Mouse (Mus musculus) Patski (cell line): ENCODE measurements at regions not wholly inside any gene's neighbourhood (a gene's known extent, or its start where the extent isn't known, plus 50 kb on each side); places are given as distances from the start of the nearest gene placed in this dataset.

ENCODE experiments used
- ATAC-seq: fragments of 100-300 bp; one replicate; pipeline ENCODE4 v1.8.0; 2021
- CTCF ChIA-PET: fragments of 350-600 bp; sonication (Branson Sonifier 250); formaldehyde crosslinking; loops from one replicate; lab custom pipeline; 2022; ENCODE audit warnings: inconsistent platforms; lab: Charles Lee
- POLR2A ChIA-PET: fragments of 350-600 bp; sonication (Branson Sonifier 250); formaldehyde crosslinking; loops from one replicate; lab custom pipeline; 2022; ENCODE audit warnings: antibody characterized with exemption, inconsistent platforms; lab: Charles Lee
- DNase-seq: peaks from one replicate; pipeline ENCODE4 v3.0.0-alpha.2; 2011; ENCODE audit warnings: low read depth, low spot score
- H3K27me3 ChIP-seq: fragments of 371-371 bp; one replicate; pipeline ENCODE4 v1.5.1; 2021
- CTCF ChIP-seq: fragments of 100-300 bp; IDR thresholded peaks from one replicate; pipeline ENCODE4 v1.5.1; 2021
- in situ Hi-C: fragments of 300-500 bp; cut with MboI; formaldehyde crosslinking; loops from 3 replicates; pipeline ENCODE4 v1.11.1; 2018; ENCODE audit warnings: low pct_unique_long_range_greater_than_20kb, mixed read lengths

DNA sequence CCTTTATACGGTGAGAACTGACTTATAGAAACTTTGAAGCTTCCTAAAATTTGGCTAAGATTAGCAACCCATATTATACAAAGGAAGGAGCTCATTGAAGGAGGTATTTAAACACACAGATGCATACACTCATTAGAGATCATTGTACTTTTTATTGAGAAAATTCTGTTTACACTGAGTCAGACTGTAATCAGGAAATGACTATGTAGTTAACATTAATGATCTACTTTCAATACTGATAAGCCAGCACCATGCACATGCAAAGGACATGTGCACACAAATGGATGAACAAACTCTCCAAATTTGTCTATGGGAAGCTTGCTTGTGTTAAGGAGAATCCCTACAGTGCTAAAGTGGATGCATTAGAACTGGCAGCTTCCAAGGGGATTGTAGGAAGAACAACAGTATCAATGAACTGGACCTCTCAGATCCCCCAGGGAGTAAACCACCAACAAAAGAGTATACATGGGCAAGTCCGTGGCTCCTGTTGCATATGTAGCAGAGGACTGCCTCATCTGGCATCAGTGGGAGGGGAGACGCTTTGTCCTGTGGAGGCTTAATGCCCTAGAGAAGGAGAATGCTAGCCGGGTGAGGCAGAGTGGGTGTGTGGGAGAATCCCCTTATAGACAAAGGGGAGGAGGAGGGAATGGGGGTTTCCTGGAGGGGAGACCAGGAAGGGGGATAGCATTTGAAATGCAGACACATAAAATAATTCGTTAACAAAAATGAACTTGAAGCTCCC is 200.0 kb downstream of the Vgll3 start:
- in situ Hi-C loops: loop anchor here (5.0 kb wide), 1 partner anchor 383 kb away; no protein-coding TSS in a partner anchor
- ChIA-PET CTCF (interaction anchor here (1.1 to 1.6 kb wide), 5 partner anchors 20 to 229 kb away, joined by 3 to 8 read pairs (median 3); no protein-coding TSS in a partner anchor), POLR2A (no interaction called here)

DNA sequence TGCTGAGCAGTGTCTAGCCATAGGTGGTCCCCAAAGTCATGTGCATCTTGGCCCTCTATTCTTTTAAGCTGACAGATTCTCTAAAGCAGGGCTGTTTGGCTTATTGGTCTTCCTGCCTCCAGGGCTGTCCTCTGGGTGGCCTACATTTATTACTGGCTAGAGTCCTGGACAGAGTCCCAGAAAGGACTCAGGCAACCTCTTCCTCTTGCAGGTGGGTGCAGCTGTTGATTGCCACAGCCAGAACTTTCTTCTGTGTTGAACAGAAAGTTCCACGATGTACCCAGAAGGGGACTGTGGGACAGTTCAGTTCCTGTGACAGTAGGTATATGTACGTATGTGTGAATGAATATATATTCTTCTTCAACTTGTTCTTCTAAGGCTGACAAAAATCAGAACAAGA is 202.0 kb downstream of the Vgll3 start:
- TF ChIP-seq CTCF: no peak
- CTCF ChIA-PET: interaction anchor here (1.6 kb wide), 1 partner anchor 231 kb away, joined by 3 read pairs; no protein-coding TSS in a partner anchor
- in situ Hi-C loops: no loop called here
- peaks cover 70% of the 10 kb centered on the region for H3K27me3 ChIP-seq
- POLR2A ChIA-PET: no interaction called here
- ATAC-seq (no peak), DNase-seq (no peak)

More for the DNA sequence above, 200.0 kb downstream of the Vgll3 start:
- ATAC-seq (no peak), DNase-seq (no peak)
- peaks cover 65% of the 10 kb centered on the region for H3K27me3 ChIP-seq
- TF ChIP-seq CTCF: no peak

DNA sequence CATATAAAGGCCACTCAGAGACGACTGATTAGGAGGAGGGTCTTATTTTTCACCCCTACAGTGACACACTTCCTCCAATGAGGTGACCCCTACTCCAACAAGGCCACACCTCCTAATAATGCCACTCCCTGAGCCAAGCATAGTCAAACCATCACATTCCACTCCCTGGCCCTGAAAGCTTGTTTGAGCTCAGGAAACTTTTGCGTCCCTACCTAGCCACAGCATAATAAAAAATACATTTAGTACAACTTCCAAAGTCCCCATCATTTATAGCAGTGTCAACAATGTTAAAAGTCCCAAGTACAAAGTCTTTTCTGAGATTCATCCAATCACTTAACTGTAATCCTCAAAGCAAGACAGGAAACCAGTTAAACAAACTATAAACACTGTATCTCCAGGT is 208.3 kb downstream of the Vgll3 start:
- H3K27me3 ChIP-seq: peaks cover 57% of the 10 kb centered on the region
- ATAC-seq: no peak
- DNase-seq: no peak
- in situ Hi-C loops: no loop called here
- TF ChIP-seq CTCF: no peak
- ChIA-PET POLR2A (no interaction called here), CTCF (no interaction called here)
